Mouse (Mus musculus) MEL-GATA-1-ER (cell line): ENCODE measurements around the gene Hcn2.
"Not testable (repeated sequence)": the region's sequence is repeated elsewhere in the genome, so short reads cannot be mapped to it uniquely, and the experiment has no call there.

ENCODE experiments used
- DNase-seq: peaks from one replicate; pipeline ENCODE4 v3.0.0-alpha.2; 2012; ENCODE audit warnings: low read depth; ENCODE audit errors: extremely low read depth

Gene Hcn2

DNA sequence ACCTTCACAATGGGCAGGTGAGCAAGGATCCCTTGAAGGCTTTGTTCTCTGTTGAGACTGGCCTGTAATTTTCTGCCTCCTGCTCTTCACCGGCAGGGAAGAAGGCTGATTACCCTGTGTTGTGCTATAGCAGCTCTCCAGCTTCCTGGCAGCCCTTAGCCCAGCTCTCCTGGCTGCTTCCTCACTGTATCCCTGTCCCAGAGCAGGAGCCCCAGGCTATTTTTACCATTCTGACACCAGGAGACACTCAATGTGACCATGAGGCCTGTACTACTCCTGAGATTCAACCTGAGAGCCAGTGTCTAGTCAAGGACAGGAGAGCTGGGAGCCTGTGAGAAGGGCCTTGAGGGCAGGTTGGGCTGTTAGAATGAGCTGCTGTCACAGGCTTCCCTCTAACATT, 29.7 kb upstream of the Hcn2 start:
- no peak for DNase-seq

DNA sequence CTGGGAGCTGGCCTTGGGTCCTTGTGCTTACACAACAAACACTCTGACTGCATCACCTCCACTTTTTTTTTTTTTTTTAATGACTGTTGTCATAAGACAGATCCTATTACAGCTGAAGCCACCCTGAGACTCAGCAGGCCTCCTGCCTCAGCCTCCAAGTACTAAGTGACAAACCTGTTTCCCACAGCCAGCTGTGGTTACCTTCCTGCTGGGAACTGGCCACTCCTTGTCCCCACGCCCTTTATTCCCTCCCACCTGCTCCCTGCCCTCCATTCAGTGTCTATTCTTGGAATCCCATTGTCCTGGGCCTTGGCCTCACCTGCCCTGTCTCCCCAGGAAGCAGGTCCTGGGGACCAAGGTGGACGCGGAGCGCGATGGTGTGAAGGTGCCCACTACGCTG, 28.9 kb upstream of the Hcn2 start:
- DNase-seq: no peak

DNA sequence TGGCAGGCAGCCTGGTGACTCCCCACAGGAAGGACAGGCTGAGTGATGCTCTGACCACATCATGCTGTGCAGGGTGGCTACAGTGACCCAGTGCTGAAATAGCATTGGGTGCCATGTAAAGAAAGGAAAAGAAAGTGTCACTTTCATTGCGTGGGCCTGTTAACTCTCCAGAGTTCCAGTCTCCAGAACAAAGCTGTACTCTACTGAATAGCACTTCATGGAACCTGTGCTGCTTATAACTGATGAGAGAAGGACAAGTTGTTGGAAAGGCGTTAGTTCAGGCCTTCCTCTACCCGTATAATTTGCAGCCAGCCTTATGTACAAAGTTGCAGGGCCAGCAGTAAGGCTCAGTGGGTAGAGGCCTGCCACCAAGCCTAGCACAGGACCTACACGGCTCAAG, 27.7 kb upstream of the Hcn2 start, which contains the start of gene Gzmm:
Gene Gzmm (plus strand): TSS at position 301 of the 400 bp plus-strand sequence.
- DNase-seq: no peak

DNA sequence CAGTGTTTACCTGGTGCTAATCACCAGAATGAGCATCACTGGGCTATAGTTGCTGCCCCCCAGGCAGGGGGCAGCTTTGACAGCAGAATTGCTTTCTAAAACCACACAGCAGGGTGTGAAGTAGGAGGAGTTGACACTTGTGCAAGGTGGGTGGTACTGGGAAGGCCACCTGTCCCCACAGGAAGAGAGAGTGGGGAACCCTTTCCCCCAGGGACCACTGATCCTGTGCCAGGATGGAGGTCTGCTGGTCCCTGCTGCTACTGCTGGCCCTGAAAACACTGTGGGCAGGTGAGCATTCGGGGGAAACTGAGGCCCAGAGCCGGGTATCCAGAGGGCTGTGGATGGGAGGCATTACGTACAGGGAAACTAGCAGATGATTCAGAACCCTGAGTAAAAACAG, 27.3 kb upstream of the Hcn2 start:
- DNase-seq: no peak

DNA sequence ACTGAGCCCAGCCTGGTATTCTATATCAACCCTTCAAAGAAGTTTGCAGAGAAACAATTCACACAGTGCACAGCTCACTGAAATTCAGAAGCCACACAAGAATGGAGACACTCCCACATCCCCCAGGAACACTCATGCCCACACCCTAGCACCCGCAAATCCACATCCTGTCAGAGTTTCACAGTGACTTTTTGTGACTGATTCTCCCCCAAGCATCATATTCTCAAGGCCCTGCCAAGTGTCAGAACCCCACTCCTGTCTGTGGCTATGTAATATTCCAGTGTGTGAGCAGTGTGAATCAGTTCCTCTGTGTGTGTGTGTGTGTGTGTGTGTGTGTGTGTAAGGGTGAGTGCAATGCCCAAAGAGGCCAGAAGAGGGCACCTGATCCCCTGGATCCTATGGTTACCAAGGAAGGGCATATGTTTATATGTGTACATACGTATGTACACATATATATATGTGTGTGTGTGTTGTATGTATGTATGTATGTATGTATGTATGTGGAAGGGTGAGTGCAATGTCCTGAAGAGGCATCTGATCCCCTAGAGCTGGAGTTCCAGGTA, 24.4 kb upstream of the Hcn2 start:
- DNase-seq: no peak

DNA sequence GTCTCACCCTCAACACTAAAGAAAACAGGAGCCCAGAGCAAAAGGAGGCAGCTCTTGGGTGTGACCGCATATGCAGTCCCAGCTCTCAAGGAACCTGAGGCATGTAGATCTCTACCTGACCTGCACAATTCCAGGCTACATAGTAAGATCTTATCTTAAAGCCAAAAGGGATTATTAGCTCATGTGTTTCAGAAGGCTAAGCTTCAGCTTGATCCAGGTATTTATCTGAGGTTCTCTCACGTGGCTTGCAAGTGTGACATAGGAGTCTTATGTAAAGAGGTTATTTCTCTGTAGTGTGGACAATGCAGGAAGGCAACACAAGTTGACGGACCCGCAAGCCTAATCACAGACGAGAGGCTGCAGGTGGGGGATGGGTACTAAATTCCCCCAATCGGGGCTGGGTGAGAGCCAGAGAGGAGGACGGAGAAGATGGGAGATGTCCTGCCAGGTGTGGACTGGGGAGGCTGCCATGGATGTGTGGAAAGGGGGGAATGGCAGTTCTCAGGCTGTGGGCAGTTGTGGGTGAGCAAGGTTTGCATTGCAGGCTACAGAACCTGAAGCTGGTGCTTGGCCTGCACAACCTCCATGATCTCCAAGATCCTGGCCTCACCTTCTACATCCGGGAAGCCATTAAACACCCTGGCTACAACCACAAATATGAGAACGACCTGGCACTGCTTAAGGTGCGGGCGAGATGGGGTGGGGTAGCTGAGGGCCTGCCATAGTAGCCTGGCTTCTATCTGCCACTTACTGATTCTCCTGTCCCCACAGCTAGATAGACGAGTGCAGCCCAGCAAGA, 22.7 kb upstream of the Hcn2 start:
- no peak for DNase-seq

DNA sequence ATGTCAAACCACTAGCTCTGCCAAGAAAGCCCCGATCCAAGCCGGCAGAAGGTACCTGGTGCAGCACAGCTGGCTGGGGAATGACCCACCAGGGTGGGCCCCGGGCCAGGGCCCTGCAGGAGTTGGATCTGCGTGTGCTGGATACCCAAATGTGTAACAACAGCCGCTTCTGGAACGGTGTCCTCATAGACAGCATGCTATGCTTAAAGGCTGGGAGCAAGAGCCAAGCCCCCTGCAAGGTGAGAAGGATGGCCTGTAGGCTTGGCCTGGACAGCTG, 22.1 kb upstream of the Hcn2 start:
- no peak for DNase-seq

DNA sequence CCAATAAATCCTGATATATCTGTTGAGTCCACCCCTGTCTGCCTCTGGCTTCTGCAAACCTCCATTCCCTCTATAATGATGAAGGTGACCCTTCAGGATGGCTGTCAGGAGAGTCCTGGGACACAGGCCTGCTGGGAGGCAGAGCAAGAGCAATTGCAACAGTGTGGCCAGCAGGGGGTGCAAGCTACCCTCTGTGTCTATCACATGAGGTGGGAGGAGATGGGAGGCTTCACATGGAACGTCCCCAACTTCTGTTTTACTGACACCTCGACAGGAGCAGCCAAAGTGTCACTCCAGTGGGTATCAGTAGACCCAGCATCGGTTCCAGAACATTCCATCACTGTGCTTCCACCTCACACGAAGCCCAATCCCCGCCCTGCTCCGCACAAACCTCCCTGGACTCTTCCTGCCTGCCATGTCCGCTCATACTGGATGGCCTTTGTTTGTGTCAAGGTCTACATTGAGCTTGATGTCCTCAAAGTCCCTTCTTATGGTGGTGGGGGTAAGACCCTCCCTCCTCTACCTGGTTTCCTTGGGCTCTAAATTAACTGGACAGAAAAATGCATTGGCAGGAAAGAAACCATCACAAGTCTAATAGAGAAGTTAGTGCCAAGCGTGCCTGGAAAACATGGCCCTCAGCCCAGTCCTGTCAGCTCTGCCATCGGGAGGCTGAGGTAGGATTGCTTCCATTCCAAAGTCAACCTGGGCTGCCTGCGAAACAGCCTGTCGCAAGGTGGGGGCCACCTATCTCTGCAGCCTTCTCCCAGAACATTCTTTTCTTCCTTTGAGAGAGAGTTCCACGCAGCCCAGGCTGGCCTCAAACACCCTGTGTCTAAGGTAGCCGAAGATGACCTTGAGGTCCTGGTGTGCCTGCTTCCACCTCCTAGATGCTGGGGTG, 21.0 kb upstream of the Hcn2 start:
- peak; percentile 67 for DNase-seq

DNA sequence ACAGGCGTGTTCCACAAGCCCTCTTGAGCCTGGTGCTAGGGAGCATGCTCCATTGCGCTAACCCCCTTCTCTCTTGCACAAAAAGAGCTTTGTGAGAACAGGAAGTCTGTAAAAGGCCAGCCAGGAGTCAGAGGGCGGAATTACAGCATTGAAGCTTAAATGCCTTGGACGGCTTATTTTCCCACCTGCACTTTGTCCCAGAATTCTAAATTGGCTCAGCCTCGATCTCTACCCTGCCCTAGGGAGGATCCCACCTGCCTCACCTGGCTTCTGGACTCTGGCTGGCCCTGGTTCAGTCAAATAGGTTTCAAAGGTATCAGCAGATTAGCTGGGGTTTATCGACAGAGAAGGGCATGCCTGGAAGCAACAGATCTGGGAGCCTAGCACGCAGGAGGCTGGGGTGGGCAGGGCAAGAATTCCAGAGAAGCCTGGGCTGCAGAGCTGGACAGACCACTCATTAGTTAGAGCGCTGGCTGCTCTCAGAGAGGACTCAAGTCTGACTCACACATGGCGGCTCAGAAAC, 20.2 kb upstream of the Hcn2 start:
- DNase-seq: no peak

DNA sequence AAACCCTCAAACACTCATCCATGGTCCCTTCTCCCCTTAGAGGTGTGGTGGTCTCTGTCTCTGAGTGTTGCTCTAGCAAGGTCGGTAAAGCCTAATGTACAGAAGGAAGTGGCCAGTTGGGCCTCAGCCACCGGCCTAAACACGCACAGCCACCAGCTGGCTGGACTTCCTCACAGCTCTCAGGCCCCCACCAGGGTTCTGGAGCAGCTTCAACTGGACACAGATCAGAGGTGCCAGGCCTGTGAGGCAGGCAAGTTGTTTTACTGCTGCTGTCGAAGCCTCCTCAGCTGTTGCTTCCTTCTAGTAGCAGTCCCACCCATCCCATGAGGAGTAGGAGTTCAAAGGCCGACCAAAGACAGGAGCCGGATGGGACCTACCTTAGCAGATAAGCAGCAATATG, 18.5 kb upstream of the Hcn2 start:
- DNase-seq: no peak

DNA sequence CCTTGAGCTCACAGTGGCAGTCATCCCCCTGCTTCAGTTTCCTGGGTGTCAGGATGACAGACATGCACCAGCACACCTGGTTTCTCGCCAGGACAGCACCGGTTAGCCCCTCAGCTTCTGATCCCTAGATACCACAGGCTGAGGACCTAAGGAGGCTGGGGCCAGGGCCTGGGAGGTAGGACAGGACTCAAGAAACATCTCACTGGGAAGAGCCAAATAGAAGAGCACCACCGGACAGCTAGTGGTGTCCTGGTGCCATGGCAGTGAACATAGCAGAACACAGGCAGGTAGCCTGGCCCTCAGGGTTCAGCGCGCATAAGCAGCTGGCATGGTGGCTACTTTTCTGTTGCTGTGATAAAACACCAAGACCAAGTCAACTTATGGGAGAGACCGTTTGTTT, 18.0 kb upstream of the Hcn2 start:
- DNase-seq: no peak

DNA sequence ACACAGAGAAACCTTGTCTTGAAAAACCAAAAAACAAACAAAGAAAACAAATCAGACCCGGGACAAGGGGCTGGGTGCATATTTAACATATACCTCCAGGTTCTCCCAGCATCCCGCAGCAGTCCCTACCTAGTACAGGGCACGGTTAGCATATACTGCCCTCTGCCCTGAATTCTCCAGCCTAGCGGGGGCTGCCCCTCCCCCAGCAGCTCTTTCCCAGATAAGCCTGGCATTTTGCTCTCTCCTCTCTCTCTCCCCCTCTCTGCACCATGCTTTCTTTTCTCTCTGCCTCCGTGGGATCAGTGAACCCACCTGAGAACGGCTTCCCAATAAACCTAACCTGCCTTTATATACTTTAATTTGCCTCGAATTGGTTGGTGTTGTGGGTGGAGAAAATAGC, 15.8 kb upstream of the Hcn2 start:
- no peak for DNase-seq

DNA sequence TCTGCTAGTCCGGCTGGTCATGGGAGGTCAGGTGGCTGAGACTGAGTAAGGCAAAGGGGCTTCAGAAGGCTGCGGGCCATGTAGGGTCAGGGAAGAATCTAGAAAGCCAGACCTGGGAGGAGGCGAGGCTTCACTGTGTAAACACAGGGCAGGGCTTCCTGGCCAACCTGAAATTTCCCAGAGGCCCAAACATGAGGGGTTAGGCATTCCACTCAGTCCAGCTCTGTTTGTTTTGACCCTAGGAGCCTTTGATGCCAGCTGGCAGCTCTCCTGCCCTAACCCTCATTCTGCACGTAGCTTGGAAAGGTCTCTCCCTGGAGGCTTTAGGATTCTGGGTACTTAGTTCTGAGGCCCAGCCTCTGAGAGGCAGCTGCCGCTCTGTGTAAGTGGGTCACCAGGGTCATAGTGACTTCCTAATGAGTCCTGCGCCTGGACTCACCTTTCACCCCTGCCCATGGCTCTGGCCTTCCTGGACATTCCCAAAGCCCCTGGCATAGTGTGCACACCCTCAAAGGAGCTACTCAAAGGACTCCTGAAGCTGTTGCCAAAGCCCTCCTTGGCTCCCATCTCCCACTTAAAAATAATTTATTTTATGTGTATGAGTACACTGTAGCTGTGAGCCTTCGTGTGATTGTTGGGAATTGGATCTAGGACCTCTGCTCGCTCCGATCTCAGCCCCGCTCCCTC, 14.8 kb upstream of the Hcn2 start:
- DNase-seq: no peak

DNA sequence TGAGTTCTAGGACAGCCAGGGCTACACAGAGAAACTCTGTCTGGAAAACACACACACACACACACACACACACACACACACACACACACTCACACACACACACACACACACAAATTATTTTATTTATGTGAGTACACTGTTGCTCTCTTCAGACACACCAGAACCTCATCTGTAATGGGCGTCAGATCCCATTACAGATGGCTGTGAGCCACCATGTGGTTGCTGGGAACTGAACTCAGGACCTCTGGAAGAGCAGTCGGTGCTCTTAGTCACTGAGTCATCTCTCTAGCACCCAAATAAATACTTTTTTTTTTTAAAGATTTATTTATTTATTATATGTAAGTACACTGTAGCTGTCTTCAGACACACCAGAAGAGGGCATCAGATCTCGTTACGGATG, 13.5 kb upstream of the Hcn2 start:
- DNase-seq: not testable (repeated sequence)

DNA sequence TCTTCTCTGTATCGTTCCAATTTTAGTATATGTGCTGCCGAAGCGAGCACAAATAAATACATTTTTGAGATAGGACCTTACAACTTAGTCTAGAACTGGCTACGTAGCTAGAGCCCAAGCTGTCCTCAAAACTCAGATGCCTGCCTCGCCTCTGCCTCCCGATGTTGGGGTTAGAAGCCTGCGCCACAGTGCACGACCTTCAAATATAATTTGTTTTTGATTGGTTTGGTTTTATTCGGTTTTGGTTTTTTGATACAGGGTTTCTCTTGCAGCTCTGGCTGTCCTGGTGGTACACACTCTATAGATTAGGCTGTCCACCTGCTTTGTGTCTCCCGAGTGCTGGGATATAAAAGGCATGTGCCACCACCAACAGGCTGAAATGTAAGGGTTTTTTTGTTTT, 12.9 kb upstream of the Hcn2 start:
- no peak for DNase-seq

DNA sequence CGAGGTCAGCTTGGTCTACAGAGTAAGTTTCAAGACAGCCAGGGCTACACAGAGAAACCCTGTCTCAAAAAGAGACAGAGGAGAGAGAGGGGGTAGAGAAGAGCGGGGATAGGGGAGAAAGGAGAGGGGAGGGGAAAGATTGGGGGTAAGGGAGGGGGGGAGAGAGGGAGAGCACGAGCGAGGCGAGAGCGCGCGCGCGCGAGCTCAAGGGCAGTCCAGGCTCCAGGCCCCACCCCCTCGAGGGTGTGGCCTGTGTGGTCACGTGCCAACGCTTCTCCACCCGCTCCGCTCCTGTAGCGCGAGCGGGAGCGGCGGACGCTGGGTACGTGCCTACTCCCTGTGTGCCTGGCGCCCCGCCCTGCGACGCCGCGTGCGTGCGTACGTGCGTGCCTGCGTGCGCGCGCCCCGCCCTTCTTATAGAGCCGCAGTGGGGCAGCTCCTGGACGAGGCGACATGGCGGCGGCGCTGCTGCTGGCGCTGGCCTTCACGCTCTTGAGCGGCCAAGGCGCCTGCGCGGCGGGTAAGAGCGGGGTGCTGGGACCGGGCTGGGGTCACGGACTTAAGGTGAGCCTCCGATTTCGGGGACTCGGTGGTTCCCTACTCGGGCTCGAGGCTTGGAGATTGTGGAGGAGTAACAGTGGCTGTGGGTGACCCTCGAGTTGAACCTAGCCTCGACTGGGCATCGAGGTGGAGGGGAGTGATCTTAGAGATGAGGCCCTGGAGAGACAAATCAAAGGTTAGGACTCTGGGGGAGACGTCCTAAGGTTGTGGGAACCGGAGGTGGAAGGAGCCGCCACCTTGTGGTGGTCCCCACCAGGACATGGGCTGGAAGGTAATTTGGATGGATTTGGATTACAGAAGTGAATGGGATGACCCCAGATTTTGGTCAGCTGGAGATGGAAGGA, 12.1 kb upstream of the Hcn2 start, which contains the start of gene Bsg:
Gene Bsg (plus strand): TSS at position 427 of the 905 bp plus-strand sequence.
- peak; percentile 93 for DNase-seq

DNA sequence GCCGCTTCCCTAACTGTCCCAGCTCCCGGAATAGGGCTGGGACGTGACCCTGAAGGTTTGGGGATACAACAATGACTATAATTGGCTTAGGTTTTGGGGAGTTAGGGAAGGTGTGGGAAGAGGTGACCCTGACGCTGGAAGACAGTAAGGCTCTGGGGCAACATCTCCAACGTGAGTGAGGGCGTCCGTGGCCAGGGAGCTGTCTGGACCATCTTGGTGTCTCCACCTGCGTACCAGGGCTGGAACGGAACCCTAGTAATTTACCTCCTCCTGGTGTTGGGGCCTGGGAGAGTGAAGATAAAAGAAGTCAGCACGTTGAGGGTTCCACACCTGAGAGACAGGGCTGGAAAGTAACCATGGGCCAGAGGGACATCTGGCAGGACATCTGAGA, 11.5 kb upstream of the Hcn2 start:
- no peak for DNase-seq

DNA sequence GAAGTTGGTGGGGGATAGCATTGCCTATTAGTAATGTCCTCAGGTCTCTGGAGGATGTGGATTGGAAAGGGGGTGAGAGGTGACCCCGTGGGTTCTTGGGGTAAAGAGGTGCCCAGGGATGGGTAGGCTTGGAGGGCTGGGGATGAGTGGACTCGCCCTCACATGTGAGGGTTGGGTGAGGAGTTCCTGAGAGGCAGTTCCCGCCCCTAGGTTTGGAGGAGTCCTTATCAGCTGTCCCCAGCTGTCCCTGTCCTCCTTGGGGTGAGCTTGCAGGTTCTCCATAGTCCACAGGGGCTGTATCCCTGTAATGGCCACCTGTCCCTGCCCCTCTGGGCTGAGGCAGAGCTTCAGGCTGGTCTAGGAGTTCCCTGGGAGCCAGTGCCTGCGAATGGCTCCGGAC, 10.5 kb upstream of the Hcn2 start:
- peak; percentile 77 for DNase-seq

DNA sequence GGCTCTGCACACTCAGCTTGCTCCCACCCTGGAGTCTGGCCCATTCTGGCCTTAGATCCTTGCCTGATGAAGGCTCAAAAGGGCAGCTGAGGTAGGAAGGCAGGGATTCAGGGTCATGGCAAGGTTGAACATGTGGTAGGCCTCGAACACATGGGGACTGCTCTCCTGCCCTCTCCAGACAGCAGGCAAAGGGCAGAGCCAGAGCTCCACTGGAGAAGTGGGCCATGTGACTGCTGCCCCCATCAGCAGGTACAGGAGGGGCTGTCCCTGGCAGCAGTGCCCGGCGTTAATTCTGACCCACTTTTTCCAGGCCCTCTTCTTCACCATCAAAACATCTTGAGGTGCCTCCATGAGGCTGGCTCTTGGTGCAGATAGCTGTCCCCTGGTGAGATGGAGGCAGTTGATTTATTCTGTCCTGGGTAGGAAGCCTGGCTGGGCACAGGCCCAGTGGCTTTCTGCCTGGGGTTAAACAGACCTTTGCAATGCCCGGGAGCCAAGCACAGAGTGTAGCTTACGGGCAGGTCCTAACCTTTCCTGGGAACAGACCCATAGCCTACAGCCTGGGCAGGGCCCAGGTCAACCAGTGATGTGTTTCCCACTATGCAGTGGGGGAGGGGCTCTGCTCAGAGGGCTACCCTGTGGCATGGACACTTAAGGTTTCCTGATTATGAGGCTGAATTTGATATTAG, 9.9 kb upstream of the Hcn2 start:
- no peak for DNase-seq

DNA sequence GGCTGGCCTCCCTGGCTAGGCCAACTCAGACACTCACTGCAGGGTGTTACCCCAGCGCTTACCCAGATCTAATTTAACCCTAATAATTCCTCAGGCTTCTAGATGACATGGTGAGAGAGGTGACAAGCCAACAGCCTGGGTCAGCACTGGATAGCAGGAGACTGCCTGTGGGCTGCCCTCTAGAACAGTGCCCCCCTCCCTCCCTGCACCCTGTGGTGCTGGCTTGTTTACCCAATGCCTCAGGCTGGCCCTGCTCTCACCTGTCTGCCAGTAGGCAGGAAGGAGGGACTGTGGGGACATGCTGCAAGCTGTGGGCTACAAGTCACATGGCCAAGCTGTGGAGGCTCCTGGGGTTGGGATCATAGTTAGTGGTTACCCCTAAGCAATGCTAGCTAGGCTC, 9.3 kb upstream of the Hcn2 start:
- DNase-seq: no peak
